Mouse (Mus musculus) inflammation-experienced regulatory T-cells (primary cell): ENCODE measurements around the gene Cfc1. TPM values are rescaled to one million over a fixed set of nuclear protein-coding genes. Genes with fewer than 3 reads are reported as not detected.

Experiments used
- polyA plus RNA-seq, 2 experiments: library from polyadenylated mRNA; unstranded; fragments of 100-300 nt; shearing (Covaris generic); gene quantifications; one replicate each; pipeline ENCODE4 v1.2.1; 2017

Cfc1 gene
- not detected for polyA plus RNA-seq

GRCm38 (mm10) chr1:34535043-34535698 is at the start of gene Cfc1:
TSS of gene Cfc1 (plus strand) at chr1:34535648.

GRCm38 (mm10) chr1:34560843-34561242 is 25.4 kb downstream of the Cfc1 start, which contains the start of gene Prss40:
TSS of gene Prss40 (minus strand) at chr1:34560943.

GRCm38 (mm10) chr1:34578851-34579781 is 43.7 kb downstream of the Cfc1 start, which contains the start of gene Amer3:
TSS of gene Amer3 (plus strand) at chr1:34579657.

Other genes starting within 250 kb of the Cfc1 start
- 10 to 100 TPM; 51.3 to 59.2 TPM for gene Ccdc115, start 96.0 kb upstream of the Cfc1 start, polyA plus RNA-seq
- gene Imp4, start 95.8 kb upstream of the Cfc1 start, polyA plus RNA-seq = 100 to 1,000 TPM; 134 to 140 TPM
- 100 to 1,000 TPM; 256 to 264 TPM for gene Ptpn18, start 75.9 kb upstream of the Cfc1 start, polyA plus RNA-seq
- gene Prss39, start 37.2 kb upstream of the Cfc1 start, polyA plus RNA-seq = not detected
- gene Prss40, start 25.3 kb downstream of the Cfc1 start, polyA plus RNA-seq = under 1 TPM in 1 of 2 experiments, not detected in 1; 0.20 TPM
- gene Amer3, start 44.0 kb downstream of the Cfc1 start, polyA plus RNA-seq = 1 to 10 TPM in 1 of 2 experiments, under 1 TPM in 1; 0.34 to 1.7 TPM